Mouse (Mus musculus) layer of hippocampus, postnatal 14 days (tissue): ENCODE measurements at regions not wholly inside any gene's neighbourhood (a gene's known extent, or its start where the extent isn't known, plus 50 kb on each side); places are given as distances from the start of the nearest gene placed in this dataset.
"Not testable (repeated sequence)": the region's sequence is repeated elsewhere in the genome, so short reads cannot be mapped to it uniquely, and the experiment has no call there.

Experiments used
- DNase-seq, 2 experiments: peaks; one replicate each; pipeline ENCODE4 v3.0.0; 2021 to 2022; ENCODE audit warnings: low spot score in 2 of 2, mixed read lengths in 1 of 2

DNA sequence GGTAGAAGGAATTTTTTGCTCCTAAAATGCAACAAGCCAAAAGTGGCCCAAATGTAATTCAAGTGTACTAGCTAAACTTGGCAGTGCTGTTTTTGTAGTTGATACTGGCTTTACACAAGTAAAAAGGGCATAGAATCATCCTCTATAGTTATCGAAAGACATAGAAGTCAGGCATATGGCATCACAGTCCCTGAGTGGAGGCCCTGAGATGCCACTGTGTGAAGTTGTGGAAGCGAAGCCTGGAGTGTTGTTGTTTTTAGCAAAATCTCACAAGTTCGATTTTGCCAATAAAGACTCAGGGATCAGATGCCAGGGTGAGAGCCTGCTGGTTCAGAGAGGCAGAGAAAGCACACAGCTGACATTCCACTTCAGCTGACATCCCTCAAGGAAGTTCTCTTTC is 121.6 kb upstream of the C9orf72 start:
- no peak for DNase-seq

GRCm38 (mm10) chr4:35343751-35344150 is 117.8 kb upstream of the C9orf72 start:
- DNase-seq: no peak

- DNase-seq: no peak
Measured at GRCm38 (mm10) chr4:35331161-35331560, 105.2 kb upstream of the C9orf72 start.

GRCm38 (mm10) chr4:35325300-35325699 is 99.3 kb upstream of the C9orf72 start:
- DNase-seq: no peak

GRCm38 (mm10) chr4:35322432-35323173 is 96.6 kb upstream of the C9orf72 start:
- DNase-seq: no peak

DNA sequence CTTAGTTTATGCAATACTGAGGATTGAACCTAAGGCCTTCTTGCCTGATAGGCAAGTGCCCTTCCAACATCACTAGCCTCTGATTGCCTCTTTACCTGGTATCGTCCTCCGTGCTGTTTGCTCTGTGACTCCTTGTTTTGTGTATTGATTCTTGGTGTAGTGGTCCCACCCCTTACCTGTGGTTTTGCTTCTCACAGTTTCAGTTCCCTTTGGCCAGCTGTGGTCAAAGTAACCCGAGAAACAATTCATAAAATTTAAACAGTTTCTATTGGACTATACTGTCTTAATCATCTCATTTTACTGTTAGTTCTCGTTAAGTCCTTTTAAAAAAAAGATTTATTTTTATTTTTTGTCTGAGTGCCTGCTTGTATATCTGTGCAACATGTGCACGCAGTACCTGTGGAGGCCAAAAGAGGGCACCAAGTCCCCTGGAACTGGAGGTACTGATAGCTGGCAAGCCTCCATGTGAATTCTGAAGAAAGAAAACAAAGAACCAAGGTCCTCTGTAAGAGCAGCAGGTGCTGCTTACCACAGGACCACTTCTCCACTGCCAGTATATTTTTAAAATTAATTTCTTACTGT is 84.5 kb upstream of the C9orf72 start:
- peak; percentile 19 to 25 for DNase-seq

- no peak for DNase-seq
Measured at GRCm38 (mm10) chr4:35308221-35308620, 82.2 kb upstream of the C9orf72 start.

GRCm38 (mm10) chr4:35305210-35305609 is 79.2 kb upstream of the C9orf72 start:
- no peak for DNase-seq

- peak in 1 of 2 experiments; percentile 33 for DNase-seq
Measured at GRCm38 (mm10) chr4:35300848-35301247, 74.9 kb upstream of the C9orf72 start.

GRCm38 (mm10) chr4:35300374-35300773 is 74.4 kb upstream of the C9orf72 start:
- not testable (repeated sequence) for DNase-seq

DNA sequence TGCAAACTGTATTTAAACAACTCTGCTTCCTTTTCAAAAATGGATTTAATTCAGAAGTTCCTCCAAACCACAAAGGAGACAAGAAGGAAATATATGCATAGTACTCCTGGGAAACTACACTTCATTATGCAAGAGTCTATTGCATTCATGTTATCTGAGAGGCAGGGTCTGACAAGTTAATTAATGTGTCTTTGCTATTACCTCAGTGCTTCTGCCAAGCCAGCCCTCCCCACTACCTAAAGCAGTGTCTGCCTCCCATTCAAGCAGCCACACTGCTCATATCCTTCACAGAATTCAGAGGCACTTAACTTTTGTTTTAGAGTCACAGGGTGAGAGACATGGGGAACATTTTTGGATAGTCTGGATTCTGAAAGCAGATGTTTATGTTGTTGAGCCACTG is 58.6 kb upstream of the C9orf72 start:
- no peak for DNase-seq
